Mouse (Mus musculus) spleen, adult 2 months (tissue): ENCODE results near the gene Slc44a1.

Experiments used
- CTCF ChIP-seq: fragments of 200-500 bp; IDR thresholded peaks from 2 replicates; pipeline ENCODE4 v1.5.1; 2011; ENCODE audit warnings: mild to moderate bottlenecking, inconsistent platforms; ENCODE audit not compliant: insufficient read depth, insufficient read length, insufficient replicate concordance; ENCODE audit errors: extremely low read depth
- POLR2A ChIP-seq: fragments of 200-500 bp; IDR thresholded peaks from 2 replicates; pipeline ENCODE4 v1.6.1; 2011; ENCODE audit warnings: low read depth, low read length, inconsistent platforms

DNA sequence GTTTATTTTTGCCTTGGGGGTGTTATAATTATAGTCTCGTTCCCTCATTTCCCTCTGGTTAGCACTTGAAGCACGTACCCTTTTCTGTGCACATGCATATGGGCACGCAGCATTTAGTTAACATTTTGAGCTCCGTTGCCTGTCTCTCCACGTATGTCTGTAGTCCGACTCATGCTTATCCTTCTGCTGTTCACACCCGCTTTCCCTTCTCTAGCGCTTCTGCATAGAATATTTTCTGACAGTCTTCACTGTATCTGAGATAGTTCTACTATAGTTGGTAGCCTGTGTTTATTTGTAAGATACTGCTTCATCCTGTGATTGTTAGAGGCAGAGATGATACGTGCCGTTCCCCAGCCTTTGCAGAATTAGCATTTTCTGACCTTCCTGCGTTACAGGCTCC lies 98.4 kb downstream of the Slc44a1 start:
- TF ChIP-seq POLR2A (no peak), CTCF (no peak)
